Mouse (Mus musculus) ZHBTc4 (cell line): Measurements from ENCODE around the gene Iqsec3.
A peak's percentile ranks its signal among the peaks of the same experiment; 100 is the strongest.

Source experiments
- DNase-seq: peaks from one replicate; pipeline ENCODE4 v3.0.0-alpha.2; 2011; ENCODE audit warnings: low read depth, low spot score

Gene Iqsec3

GRCm38 (mm10) chr6:121366537-121366936 lies 106.9 kb downstream of the Iqsec3 start:
- peak; percentile 60 for DNase-seq

GRCm38 (mm10) chr6:121363956-121364355 lies 109.5 kb downstream of the Iqsec3 start:
- no peak for DNase-seq

- DNase-seq, result no peak
Measured at GRCm38 (mm10) chr6:121363061-121363460, 110.4 kb downstream of the Iqsec3 start.

GRCm38 (mm10) chr6:121357232-121357631 lies 116.2 kb downstream of the Iqsec3 start:
- no peak for DNase-seq

GRCm38 (mm10) chr6:121356041-121356440 lies 117.4 kb downstream of the Iqsec3 start:
- DNase-seq, result no peak

- DNase-seq, result no peak
Measured at GRCm38 (mm10) chr6:121352276-121352675, 121.2 kb downstream of the Iqsec3 start.

GRCm38 (mm10) chr6:121346428-121346827 lies 127.0 kb downstream of the Iqsec3 start:
- DNase-seq, result no peak

GRCm38 (mm10) chr6:121344329-121344728 lies 129.1 kb downstream of the Iqsec3 start:
- DNase-seq, result no peak

GRCm38 (mm10) chr6:121343771-121344123 lies 129.7 kb downstream of the Iqsec3 start:
- no peak for DNase-seq

- no peak for DNase-seq
Measured at GRCm38 (mm10) chr6:121343026-121343770, 130.3 kb downstream of the Iqsec3 start, which contains the start of gene Slc6a12. Gene Slc6a12, plus strand, starts transcription at chr6:121343076.

- no peak for DNase-seq
Measured at GRCm38 (mm10) chr6:121341650-121342049, 131.8 kb downstream of the Iqsec3 start.

GRCm38 (mm10) chr6:121338519-121338896 lies 135.0 kb downstream of the Iqsec3 start:
- DNase-seq, result no peak

GRCm38 (mm10) chr6:121337770-121338518 lies 135.5 kb downstream of the Iqsec3 start:
- DNase-seq, result peak; percentile 97

GRCm38 (mm10) chr6:121337229-121337628 lies 136.2 kb downstream of the Iqsec3 start:
- DNase-seq, result no peak

GRCm38 (mm10) chr6:121336558-121336957 lies 136.9 kb downstream of the Iqsec3 start:
- DNase-seq, result no peak

- DNase-seq, result no peak
Measured at GRCm38 (mm10) chr6:121335841-121336240, 137.6 kb downstream of the Iqsec3 start.

GRCm38 (mm10) chr6:121329848-121330508 lies 143.5 kb downstream of the Iqsec3 start:
- no peak for DNase-seq

- DNase-seq, result no peak
Measured at GRCm38 (mm10) chr6:121328417-121328884, 145.0 kb downstream of the Iqsec3 start.

GRCm38 (mm10) chr6:121326486-121327069 lies 146.9 kb downstream of the Iqsec3 start:
- DNase-seq, result no peak

GRCm38 (mm10) chr6:121325740-121326139 lies 147.7 kb downstream of the Iqsec3 start:
- DNase-seq, result no peak

GRCm38 (mm10) chr6:121325298-121325697 lies 148.2 kb downstream of the Iqsec3 start:
- no peak for DNase-seq
